Mouse (Mus musculus) gastrocnemius, adult 2 months (tissue): Measurements from ENCODE around the gene Dctn1. TPM values are rescaled to one million over a fixed set of nuclear protein-coding genes. Genes with fewer than 3 reads are reported as not detected.

Experiments used
- DNase-seq: peaks from one replicate; pipeline ENCODE4 v3.0.0; 2022
- H3K27ac ChIP-seq: fragments of 200-600 bp; 2 replicates; pipeline ENCODE4 v1.8.1; 2022; ENCODE audit warnings: mild to moderate bottlenecking
- H3K4me3 ChIP-seq: fragments of 200-600 bp; 2 replicates; pipeline ENCODE4 v1.8.1; 2022; ENCODE audit warnings: mild to moderate bottlenecking, moderate library complexity
- CTCF ChIP-seq: fragments of 200-600 bp; IDR thresholded peaks from 2 replicates; pipeline ENCODE4 v1.8.1; 2022; ENCODE audit warnings: antibody characterized with exemption, mild to moderate bottlenecking, moderate library complexity
- intact Hi-C: fragments of 180-260 bp; cut with DNase I; formaldehyde crosslinking; loops from one replicate; pipeline ENCODE4 v1.15.1; 2025
- total RNA-seq, 2 experiments: library from RNA; stranded (reverse); gene quantifications; 2 replicates each; pipeline ENCODE4 v1.2.3; 2021

The Dctn1 gene
- total RNA-seq, 2 experiments from 2014 or later, result 129 to 139 TPM

DNA sequence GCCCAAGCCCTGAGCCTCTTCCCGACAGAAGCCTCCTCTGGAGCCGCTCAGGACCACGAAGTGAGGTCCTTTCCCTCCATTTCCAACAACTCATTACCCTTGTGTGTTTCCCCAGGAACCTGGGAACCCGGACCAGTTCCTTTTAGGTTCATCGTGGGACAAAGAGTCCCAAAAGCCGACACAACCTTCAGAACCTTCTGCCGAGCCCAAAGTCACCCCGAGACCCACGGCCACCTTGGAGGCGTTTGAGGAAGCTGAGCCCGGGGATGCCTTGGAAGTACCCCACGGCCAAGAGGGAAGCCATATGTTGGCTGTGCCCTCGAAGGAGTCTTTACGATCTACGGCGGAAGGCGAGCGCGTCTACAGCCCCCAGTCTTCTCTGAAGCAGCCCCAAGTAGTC is 4.3 kb upstream of the Dctn1 start:
- Histone ChIP-seq H3K4me3 (peak overlapping the region; percentile 73), H3K27ac (no peak overlapping the region)
- no peak for DNase-seq
- TF ChIP-seq CTCF, result no peak
- intact Hi-C loops, result loop anchor here (5.0 kb wide), 2 partner anchors 104 to 164 kb away; partner anchors contain the start of genes Dqx1 and Htra2

- intact Hi-C loops, result loop anchor here (5.0 kb wide), 2 partner anchors 105 to 165 kb away; partner anchors contain the start of genes Dqx1 and Htra2
- TF ChIP-seq CTCF, result no peak
- peak overlapping the region; percentile 20 for H3K27ac ChIP-seq
- H3K4me3 ChIP-seq, result peak overlapping the region; percentile 73
- DNase-seq, result peak; percentile 63
Observed at GRCm38 (mm10) chr6:83161921-83162641, 3.6 kb upstream of the Dctn1 start.

GRCm38 (mm10) chr6:83162701-83163100 is 3.0 kb upstream of the Dctn1 start:
- Histone ChIP-seq H3K27ac (peak overlapping the region; percentile 20), H3K4me3 (peak overlapping the region; percentile 73)
- intact Hi-C loops, result loop anchor here (5.0 kb wide), 2 partner anchors 105 to 165 kb away; partner anchors contain the start of genes Dqx1 and Htra2
- TF ChIP-seq CTCF, result peak; percentile 71
- peak; percentile 64 for DNase-seq

DNA sequence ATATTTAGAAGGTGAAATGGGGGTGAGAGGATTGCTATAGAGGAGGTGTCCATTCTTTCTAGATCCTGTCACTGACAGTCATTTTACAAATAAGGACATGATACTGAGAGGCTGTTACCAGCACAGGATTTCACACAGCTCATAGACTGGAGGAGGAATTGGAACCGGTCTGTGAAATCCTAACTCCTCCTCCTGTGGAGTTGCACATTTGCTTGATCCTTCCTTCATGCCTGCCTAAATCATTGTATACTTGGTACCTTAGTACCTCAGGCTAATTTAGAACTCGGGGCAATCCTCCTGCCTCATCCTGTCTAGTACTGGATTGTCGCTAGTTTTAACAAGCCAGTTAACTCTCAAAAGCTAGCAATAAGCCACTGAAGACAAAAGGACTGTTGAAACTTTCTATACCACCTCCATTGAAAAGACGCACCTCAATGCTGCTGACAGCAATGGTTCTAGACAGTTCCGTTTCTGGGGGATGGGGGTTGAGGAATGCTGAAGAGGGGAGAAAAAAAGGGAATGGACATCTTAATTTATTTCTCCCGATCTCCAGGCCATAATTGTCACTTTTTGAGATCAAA is 604 bp upstream of the Dctn1 start:
- H3K4me3 ChIP-seq, result peak overlapping the region; percentile 90
- TF ChIP-seq CTCF, result no peak
- H3K27ac ChIP-seq, result peak overlapping the region; percentile 98
- intact Hi-C loops, result loop anchor here (2.0 kb wide), 1 partner anchor 104 kb away; no protein-coding TSS in a partner anchor
- no peak for DNase-seq

DNA sequence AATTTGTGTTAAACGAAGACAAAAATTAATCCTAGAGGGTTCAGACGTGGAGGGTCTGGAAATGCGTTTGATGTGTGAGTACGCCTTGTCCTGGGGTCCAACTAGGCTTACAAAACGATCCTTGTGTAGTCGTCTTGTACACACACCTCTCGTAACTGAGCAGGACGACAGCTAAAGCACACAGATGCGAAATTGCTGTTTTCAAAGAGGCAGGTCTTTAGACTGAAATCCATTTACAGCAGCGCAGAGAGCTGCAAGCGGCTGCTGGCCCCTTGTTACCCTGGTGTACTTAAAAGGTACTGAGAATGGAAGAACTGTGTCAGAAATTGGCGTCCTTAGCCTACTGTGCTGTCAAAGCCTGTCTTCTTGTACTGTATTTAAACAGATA is 517 bp downstream of the Dctn1 start:
- TF ChIP-seq CTCF, result no peak
- Histone ChIP-seq H3K4me3 (peak overlapping the region; percentile 90), H3K27ac (peak overlapping the region; percentile 98)
- intact Hi-C loops, result no loop called here
- no peak for DNase-seq

DNA sequence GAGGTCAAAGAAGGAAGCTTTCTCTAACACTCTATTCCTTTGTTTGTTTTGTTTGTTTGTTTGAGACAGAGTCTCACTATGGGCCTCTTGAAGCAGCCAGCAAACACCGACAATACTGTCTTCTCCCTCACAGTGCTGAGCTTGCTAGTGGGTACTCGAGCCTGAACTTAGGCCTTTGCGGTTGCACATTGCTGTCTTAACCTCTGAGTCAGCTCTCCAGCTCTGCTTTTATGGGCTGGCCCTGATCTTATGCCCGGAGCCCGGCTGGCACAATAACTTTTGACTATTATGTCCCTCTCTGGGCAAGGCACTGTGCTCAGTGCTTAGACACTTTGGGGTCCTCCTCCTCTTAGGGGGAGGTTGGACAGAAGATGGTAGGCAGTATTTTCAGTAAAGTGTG is 4.2 kb downstream of the Dctn1 start:
- Histone ChIP-seq H3K27ac (peak overlapping the region; percentile 65), H3K4me3 (peak overlapping the region; percentile 24; the same call in 1 of the 2 replicates)
- TF ChIP-seq CTCF, result no peak
- peak; percentile 59 for DNase-seq
- intact Hi-C loops, result no loop called here

- no peak for DNase-seq
- TF ChIP-seq CTCF, result no peak
- no peak overlapping the region for H3K27ac ChIP-seq
- intact Hi-C loops, result no loop called here
- H3K4me3 ChIP-seq, result no peak overlapping the region
Observed at GRCm38 (mm10) chr6:83171063-83171462, 5.3 kb downstream of the Dctn1 start.

GRCm38 (mm10) chr6:83172240-83172920 is 6.7 kb downstream of the Dctn1 start:
- intact Hi-C loops, result no loop called here
- no peak overlapping the region; the same call in 1 of the 2 replicates for H3K27ac ChIP-seq
- DNase-seq, result no peak
- TF ChIP-seq CTCF, result no peak
- no peak overlapping the region for H3K4me3 ChIP-seq

- intact Hi-C loops, result no loop called here
- Histone ChIP-seq H3K27ac (peak overlapping the region; percentile 57), H3K4me3 (no peak overlapping the region)
- DNase-seq, result peak; percentile 86
- no peak for TF ChIP-seq CTCF
Observed at GRCm38 (mm10) chr6:83175996-83176395, 10.3 kb downstream of the Dctn1 start.

GRCm38 (mm10) chr6:83179390-83180117 is 13.8 kb downstream of the Dctn1 start:
- H3K27ac ChIP-seq, result peak overlapping the region; percentile 43
- TF ChIP-seq CTCF, result no peak
- intact Hi-C loops, result no loop called here
- H3K4me3 ChIP-seq, result peak overlapping the region; percentile 61
- DNase-seq, result peak; percentile 46

GRCm38 (mm10) chr6:83180605-83181004 is 14.9 kb downstream of the Dctn1 start:
- intact Hi-C loops, result no loop called here
- Histone ChIP-seq H3K4me3 (no peak overlapping the region), H3K27ac (no peak overlapping the region)
- DNase-seq, result no peak
- no peak for TF ChIP-seq CTCF

GRCm38 (mm10) chr6:83184858-83185435 is 19.2 kb downstream of the Dctn1 start:
- Histone ChIP-seq H3K27ac (no peak overlapping the region), H3K4me3 (no peak overlapping the region)
- intact Hi-C loops, result no loop called here
- DNase-seq, result no peak
- peak; percentile 39 for TF ChIP-seq CTCF
